Mouse (Mus musculus) G1E (cell line): Measurements from ENCODE around the gene Prkaca. TPM values are rescaled to one million over a fixed set of nuclear protein-coding genes. Genes with fewer than 3 reads are reported as not detected.

ENCODE experiments used
- ATAC-seq: 2 replicates; pipeline ENCODE4 v1.8.0; 2016; ENCODE audit warnings: mild to moderate bottlenecking; ENCODE audit not compliant: insufficient number of reproducible peaks, poor library complexity, low FRiP score, severe bottlenecking; ENCODE audit errors: extremely low read depth
- DNase-seq: peaks from one replicate; pipeline ENCODE4 v3.0.0; 2012; ENCODE audit warnings: low spot score
- H3K27me3 ChIP-seq: 2 replicates; pipeline ENCODE4 v1.6.1; 2012; ENCODE audit warnings: mild to moderate bottlenecking, low read length, inconsistent platforms; ENCODE audit not compliant: insufficient read depth
- H3K36me3 ChIP-seq: replicated peaks from 2 replicates; pipeline ENCODE3; 2012; ENCODE audit warnings: mild to moderate bottlenecking, inconsistent platforms
- H3K4me1 ChIP-seq: 2 replicates; pipeline ENCODE4 v1.6.1; 2012; ENCODE audit warnings: low read depth, low read length, inconsistent platforms, mixed read lengths; ENCODE audit not compliant: insufficient read depth
- H3K4me3 ChIP-seq: 2 replicates; pipeline ENCODE4 v1.5.1; 2012; ENCODE audit warnings: low read depth, mild to moderate bottlenecking, inconsistent platforms, low read length, moderate library complexity, mixed read lengths
- H3K9me3 ChIP-seq: replicated peaks from 2 replicates; pipeline ENCODE4 v1.6.1; 2012; ENCODE audit warnings: inconsistent platforms
- CTCF ChIP-seq: IDR thresholded peaks from 2 replicates; pipeline ENCODE4 v1.5.1; 2012; ENCODE audit warnings: low read depth, low read length, inconsistent platforms, mixed read lengths
- GATA1 ChIP-seq: IDR thresholded peaks from 2 replicates; pipeline ENCODE4 v1.6.1; 2012; ENCODE audit warnings: borderline replicate concordance, low read length, inconsistent platforms, mixed read lengths
- GATA2 ChIP-seq: IDR thresholded peaks from 2 replicates; pipeline ENCODE4 v1.6.1; 2012; ENCODE audit warnings: low read depth, low read length, inconsistent platforms, borderline replicate concordance
- POLR2AphosphoS5 ChIP-seq: IDR thresholded peaks from 2 replicates; pipeline ENCODE4 v1.6.1; 2012; ENCODE audit warnings: low read depth, low read length, inconsistent platforms; ENCODE audit not compliant: insufficient replicate concordance
- TAL1 ChIP-seq: conservative IDR thresholded peaks from 2 replicates; pipeline ENCODE4 v1.6.1; 2012; ENCODE audit warnings: low read depth, low read length, inconsistent platforms, mixed read lengths
- polyA plus RNA-seq: library from polyadenylated mRNA; stranded (reverse); fragments of >175 nt; gene quantifications from 2 replicates; pipeline ENCODE4 v1.2.3, GENCODE M21; 2012
- total RNA-seq, 2 experiments: library from RNA; stranded (forward) in 1 of 2; stranded (reverse) in 1 of 2; fragments of 200-1000 nt in 1 of 2; fragments of >200 nt in 1 of 2; fragmentation: Nextera tagmentation in 1 of 2; gene quantifications; 2 replicates each; pipeline ENCODE4 v1.2.3; 2014 to 2017

Prkaca gene
- total and polyA plus RNA-seq, 3 experiments = 32.2 to 99.3 (median 46.9) TPM

- no peaks in the 10 kb centered on the region for H3K36me3 ChIP-seq
- H3K9me3 ChIP-seq = no peaks in the 10 kb centered on the region
- peaks cover 39% of the 10 kb centered on the region for H3K27me3 ChIP-seq
- peak; percentile 80; the same call in 1 of the 2 replicates for TF ChIP-seq CTCF
- TF ChIP-seq POLR2AphosphoS5 = no peak
- peaks cover 7% of the 10 kb centered on the region for H3K4me1 ChIP-seq
- ATAC-seq (no peak), DNase-seq (peak; percentile 27)
- H3K4me3 ChIP-seq = no peak overlapping the region
Measured at GRCm38 (mm10) chr8:84024171-84024570, 51.4 kb downstream of the Prkaca start.

DNA sequence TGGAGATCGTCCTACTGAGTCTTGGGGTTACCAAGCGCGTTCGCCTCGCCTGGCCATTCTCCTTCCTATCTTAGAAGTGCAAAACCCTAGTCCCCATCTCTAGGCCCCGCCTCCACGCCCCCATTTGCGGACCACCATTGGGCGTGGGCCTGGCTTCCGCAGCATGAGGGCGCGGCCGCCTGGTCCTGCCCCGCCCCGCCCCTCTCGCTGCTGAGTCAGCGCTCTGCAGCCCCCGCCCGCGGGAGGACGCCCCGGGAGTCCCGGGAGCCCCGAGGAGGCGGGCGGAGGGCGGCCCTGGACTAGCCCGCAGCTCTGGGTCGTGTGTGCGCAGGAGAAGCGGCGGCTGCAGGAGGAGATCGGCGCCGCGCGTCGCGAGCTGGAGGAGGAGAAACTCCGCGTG lies 53.1 kb downstream of the Prkaca start:
- Histone ChIP-seq H3K36me3 (no peaks in the 10 kb centered on the region), H3K4me1 (peaks cover 7% of the 10 kb centered on the region), H3K4me3 (no peak overlapping the region; the same call in 1 of the 2 replicates), H3K27me3 (peaks cover 46% of the 10 kb centered on the region), H3K9me3 (no peaks in the 10 kb centered on the region)
- DNase-seq = no peak
- TF ChIP-seq TAL1 (no peak), GATA1 (no peak), POLR2AphosphoS5 (no peak), CTCF (no peak), GATA2 (no peak)
- no peak for ATAC-seq

DNA sequence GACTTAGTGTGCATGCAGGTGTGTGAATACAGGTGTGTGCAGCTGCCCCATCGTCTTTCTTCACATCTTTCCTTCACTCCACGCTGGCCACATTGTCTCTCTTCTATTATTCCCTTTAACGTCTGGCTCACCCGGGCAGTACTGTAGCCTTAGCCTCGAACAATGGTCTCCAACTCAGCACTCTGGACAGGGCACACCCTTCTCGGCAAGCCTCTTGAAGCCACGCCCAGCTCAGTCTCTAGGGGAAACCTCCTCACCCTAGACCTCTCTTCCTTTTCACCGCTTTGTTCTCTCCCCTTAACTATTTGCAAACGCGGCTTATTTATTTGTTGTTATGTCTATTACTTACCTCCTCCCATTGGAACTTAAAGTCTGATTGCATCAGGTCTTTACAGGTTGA lies 54.7 kb downstream of the Prkaca start:
- no peaks in the 10 kb centered on the region for H3K9me3 ChIP-seq
- H3K4me1 ChIP-seq = peaks cover 7% of the 10 kb centered on the region
- peaks cover 44% of the 10 kb centered on the region for H3K27me3 ChIP-seq
- H3K36me3 ChIP-seq = no peaks in the 10 kb centered on the region
- ATAC-seq (no peak), DNase-seq (no peak)
- H3K4me3 ChIP-seq = no peak overlapping the region
- TF ChIP-seq GATA2 = no peak
- no peak for TF ChIP-seq POLR2AphosphoS5
- TF ChIP-seq GATA1 = no peak
- TF ChIP-seq CTCF = no peak

GRCm38 (mm10) chr8:84029272-84029671 lies 56.5 kb downstream of the Prkaca start:
- Histone ChIP-seq H3K4me3 (no peak overlapping the region), H3K27me3 (peaks cover 43% of the 10 kb centered on the region), H3K4me1 (peaks cover 7% of the 10 kb centered on the region), H3K9me3 (no peaks in the 10 kb centered on the region), H3K36me3 (no peaks in the 10 kb centered on the region)
- DNase-seq = no peak
- TF ChIP-seq TAL1 (no peak), GATA1 (no peak), GATA2 (no peak), CTCF (no peak), POLR2AphosphoS5 (no peak)
- no peak for ATAC-seq

DNA sequence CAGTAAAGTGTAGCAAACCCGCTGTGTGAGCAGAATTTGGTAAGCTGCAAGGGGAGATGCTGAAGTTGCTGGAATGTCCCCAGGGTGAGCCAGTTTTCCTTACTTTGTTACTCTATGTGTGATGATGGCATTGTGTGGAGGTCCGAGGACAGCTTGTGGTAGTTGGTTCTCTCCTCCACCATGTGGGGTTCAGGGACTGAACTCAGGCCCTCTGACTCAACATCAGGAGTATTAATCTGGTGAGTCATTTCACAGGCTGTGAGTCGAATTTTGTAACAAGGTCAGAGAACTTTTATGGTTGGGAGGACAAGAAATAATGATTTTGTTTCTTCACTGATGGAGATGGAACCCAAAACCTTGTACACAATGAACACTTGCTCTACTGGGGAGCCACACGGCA lies 60.0 kb downstream of the Prkaca start:
- H3K36me3 ChIP-seq = no peaks in the 10 kb centered on the region
- H3K4me1 ChIP-seq = no peaks in the 10 kb centered on the region
- H3K4me3 ChIP-seq = no peak overlapping the region
- peaks cover 38% of the 10 kb centered on the region; the same call in 1 of the 2 replicates for H3K27me3 ChIP-seq
- no peak for ATAC-seq
- DNase-seq = no peak
- H3K9me3 ChIP-seq = no peaks in the 10 kb centered on the region
- no peak for TF ChIP-seq POLR2AphosphoS5
- TF ChIP-seq GATA1 = no peak
- no peak for TF ChIP-seq CTCF
- TF ChIP-seq GATA2 = no peak
- TF ChIP-seq TAL1 = no peak

- ATAC-seq (no peak), DNase-seq (no peak)
- Histone ChIP-seq H3K27me3 (peaks cover 37% of the 10 kb centered on the region), H3K4me3 (no peak overlapping the region), H3K9me3 (no peaks in the 10 kb centered on the region), H3K36me3 (no peaks in the 10 kb centered on the region), H3K4me1 (no peaks in the 10 kb centered on the region; the same call in 1 of the 2 replicates)
- TF ChIP-seq TAL1 (no peak), POLR2AphosphoS5 (no peak), CTCF (no peak), GATA2 (no peak), GATA1 (no peak)
Measured at GRCm38 (mm10) chr8:84038015-84038414, 65.2 kb downstream of the Prkaca start.

DNA sequence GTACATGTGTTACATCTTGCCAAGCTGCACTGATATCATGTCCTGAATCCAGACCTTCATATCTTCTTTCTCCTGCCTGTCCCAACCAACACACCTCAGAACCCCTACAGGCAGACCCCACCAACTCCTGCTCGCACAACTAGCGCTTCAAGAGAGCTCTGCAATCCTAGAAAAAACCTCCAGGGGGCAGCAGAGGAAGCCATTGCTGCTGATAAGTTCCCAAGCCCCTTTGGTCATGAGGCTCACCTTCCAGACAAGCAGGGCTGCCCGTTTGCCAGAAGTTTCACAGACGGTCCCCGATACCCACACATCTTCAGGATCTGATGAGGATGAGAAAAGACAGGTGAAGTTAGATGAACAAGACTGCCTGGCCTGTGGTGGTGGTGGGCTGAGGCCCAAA lies 66.3 kb downstream of the Prkaca start:
- Histone ChIP-seq H3K36me3 (no peaks in the 10 kb centered on the region), H3K27me3 (peaks cover 32% of the 10 kb centered on the region), H3K4me1 (no peaks in the 10 kb centered on the region; the same call in 1 of the 2 replicates), H3K4me3 (no peak overlapping the region), H3K9me3 (no peaks in the 10 kb centered on the region)
- TF ChIP-seq CTCF (peak; percentile 66), GATA2 (no peak), TAL1 (no peak), GATA1 (no peak), POLR2AphosphoS5 (no peak)
- ATAC-seq (no peak), DNase-seq (peak; percentile 32)
